Mouse (Mus musculus) frontal cortex, adult (tissue): ENCODE measurements around the gene Auts2.

ENCODE experiments used
- ATAC-seq: cut with Nextera tagmentation; 2 replicates; pipeline ENCODE4 v1.9.2; 2017; ENCODE audit warnings: mild to moderate bottlenecking, moderate library complexity, mixed read lengths; ENCODE audit not compliant: low TSS enrichment

Auts2 gene

DNA sequence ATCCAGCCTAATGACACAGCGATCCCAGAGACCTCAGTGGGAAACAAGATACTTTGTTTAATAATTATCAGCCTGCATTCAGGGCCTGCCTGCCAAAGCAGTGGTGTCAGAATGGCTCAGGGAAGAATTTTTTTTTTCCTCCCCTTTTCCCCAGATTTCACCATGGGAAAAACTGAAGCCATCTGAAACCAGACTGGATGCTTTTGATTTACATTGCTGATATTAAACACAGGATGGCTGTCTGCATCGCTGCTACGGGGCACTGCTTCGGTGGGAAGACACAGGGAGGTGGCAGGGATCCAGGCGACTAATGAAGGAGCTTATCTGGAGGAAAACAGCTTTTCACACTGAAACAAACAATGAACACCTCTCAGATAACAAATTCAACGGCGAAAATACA, 912.6 kb downstream of the Auts2 start:
- ATAC-seq, result no peak

DNA sequence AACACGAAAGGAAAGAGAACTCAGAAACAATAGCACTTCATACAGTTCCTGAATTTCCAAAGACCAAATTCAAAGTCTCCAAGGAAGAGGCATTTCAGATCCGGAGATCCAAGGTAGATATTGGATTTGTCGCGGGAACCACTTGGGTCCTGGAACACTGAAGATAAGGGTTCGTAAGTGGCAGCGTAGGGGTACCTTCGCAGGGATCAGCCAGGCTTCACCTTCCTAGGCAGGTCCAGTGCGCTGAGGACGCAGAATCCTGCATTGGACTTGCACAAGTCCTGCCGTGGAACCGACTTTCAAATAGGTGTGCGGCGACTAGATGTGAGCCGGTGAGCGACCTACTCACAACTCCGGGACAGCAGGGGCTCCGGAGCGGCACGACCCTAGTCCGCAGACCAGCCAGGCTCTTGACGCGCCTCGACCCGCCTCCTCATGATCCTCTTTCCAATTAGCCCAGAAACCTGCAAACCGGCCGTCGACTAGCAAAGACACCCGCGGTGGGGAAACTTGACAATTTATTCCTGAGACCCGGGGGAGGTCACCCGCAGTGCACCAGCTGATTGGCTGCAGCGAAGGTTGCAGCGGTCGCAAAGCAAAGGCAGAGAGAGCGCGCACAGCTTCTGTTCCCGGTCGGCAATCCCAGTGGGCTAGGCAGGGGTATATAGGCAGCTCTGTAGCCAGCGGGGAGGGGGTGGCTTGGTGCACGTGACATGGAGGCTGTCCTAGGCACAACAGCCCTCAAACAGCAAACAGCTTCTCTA, 926.8 kb downstream of the Auts2 start:
- ATAC-seq, result peak; percentile 65

- no peak for ATAC-seq
Observed at GRCm38 (mm10) chr5:131614238-131614637, 928.9 kb downstream of the Auts2 start.

- no peak for ATAC-seq
Observed at GRCm38 (mm10) chr5:131613301-131613700, 929.8 kb downstream of the Auts2 start.

DNA sequence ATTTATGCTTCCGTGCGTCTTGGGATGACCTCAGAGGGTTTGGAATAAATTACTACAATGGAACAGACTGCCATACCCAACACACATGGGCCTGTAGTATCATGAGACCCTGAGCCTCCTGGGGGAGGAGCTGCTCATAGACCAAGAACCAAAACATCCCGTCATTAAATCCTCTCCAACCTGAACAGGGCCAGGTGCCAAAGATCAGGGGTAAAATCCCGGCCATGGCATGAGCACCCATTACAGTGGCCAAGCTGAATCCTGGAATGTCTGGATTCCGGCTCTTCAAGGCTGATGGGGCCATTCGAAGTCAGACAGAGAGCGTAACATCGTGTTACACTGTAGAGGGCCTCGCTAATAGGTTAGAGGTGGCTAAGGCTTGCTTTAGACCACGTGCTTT, 932.4 kb downstream of the Auts2 start:
- ATAC-seq, result no peak

DNA sequence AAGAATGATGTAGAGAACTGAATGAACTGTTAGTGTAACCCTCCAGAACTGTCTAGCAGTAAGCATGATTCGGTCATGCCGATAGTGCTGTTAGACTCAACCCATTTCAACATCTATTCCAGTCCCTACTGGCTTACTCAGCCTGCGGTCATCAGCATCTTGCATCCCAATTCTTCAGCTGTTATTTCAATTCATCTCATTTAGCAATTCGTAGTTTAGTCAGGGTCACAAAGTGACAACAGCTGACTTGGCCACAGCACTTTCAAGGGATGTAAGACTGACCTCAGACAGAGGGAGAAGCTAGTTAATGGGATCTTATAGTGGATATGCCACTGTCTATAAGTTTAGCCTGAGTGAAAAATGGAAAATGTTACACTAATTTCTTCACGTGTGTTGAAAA, 936.4 kb downstream of the Auts2 start:
- ATAC-seq, result no peak

- ATAC-seq, result no peak
Observed at GRCm38 (mm10) chr5:131601934-131602692, 941.0 kb downstream of the Auts2 start.

- peak; percentile 65 for ATAC-seq
Observed at GRCm38 (mm10) chr5:131600325-131601125, 942.6 kb downstream of the Auts2 start.

DNA sequence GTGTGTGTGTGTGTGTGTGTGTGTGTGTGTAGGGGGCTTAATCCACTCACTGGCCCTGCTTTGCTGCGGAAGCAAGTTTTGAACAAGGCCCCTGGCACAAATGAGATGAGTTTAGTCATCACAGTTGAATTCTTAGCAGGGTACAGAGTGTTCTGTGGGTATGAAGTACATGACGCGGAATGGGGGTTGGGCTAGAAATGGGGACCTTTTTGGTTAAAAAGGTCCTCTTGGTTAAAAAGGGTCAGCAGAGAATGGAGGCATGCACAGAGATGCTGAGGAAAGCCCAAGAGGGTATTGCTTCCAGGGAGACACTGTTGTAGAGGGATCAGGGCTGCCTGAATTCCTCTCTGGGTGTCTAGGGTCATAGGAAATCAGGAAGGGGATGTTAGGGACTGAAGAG, 945.6 kb downstream of the Auts2 start:
- ATAC-seq, result no peak

- no peak for ATAC-seq
Observed at GRCm38 (mm10) chr5:131596591-131596990, 946.6 kb downstream of the Auts2 start.

DNA sequence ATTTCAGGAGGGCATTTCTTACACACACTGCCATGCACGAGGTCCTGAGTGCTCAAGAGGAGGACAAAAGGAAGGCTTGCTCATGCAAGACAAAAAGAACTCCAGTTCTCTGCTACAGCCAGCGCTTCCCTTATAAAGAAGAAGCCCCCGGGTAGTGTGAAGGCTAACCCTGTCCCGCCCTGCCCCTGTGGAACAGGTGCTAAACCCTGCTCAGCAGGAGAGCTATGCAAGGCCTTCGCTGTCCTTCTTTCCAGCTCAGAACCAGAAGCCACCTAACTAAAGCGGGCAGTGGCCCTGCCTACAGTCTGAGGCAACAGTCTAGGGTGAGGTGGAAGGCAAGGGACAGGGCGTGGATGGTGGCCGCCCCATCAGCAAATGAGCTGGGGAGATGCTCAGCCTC, 947.4 kb downstream of the Auts2 start:
- no peak for ATAC-seq

- ATAC-seq, result no peak
Observed at GRCm38 (mm10) chr5:131594597-131594996, 948.5 kb downstream of the Auts2 start.

DNA sequence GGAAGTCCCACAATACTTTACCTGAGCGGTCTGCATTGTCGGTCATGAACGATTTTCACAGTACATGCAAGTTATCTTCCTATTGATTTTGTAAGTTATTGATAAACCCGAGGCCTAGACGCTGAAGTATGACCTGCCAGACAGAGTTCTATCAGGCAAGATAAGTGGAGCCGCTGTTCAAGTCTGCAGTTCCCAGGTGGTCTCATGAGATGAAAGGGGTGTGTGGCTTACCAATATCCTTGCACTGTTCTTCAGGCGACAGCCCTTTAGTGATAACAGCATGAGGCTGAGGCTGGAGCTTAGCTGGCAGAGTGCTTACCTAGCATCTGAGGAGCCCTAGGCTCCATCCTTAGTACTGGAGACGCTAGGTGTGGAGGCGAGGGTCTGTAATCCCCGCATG, 949.9 kb downstream of the Auts2 start:
- no peak for ATAC-seq

DNA sequence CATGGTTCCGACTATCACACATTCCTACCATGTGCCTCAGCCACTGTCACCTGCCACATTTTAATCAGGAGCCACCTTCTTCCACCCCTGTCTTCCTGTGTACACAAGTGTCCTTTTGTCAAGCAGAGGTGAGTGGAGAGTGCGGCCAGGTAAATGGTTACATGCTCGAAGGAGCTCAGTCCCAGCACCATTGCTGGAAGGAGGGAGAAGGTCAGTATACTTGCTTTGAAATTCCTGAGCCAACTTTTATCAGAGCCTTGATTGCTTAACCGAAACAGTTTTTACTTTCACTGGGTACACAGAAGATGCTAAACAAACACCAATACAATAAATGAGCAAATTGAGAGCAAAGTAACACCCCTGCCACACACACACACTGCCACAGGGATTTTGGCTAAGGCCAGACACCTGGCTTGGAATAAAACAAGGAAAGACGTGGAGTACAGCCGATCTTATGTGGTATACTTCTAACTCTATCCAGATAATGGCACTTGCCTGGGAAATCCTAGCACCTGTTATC, 953.1 kb downstream of the Auts2 start:
- no peak for ATAC-seq

- ATAC-seq, result no peak
Observed at GRCm38 (mm10) chr5:131586332-131586700, 956.8 kb downstream of the Auts2 start.

DNA sequence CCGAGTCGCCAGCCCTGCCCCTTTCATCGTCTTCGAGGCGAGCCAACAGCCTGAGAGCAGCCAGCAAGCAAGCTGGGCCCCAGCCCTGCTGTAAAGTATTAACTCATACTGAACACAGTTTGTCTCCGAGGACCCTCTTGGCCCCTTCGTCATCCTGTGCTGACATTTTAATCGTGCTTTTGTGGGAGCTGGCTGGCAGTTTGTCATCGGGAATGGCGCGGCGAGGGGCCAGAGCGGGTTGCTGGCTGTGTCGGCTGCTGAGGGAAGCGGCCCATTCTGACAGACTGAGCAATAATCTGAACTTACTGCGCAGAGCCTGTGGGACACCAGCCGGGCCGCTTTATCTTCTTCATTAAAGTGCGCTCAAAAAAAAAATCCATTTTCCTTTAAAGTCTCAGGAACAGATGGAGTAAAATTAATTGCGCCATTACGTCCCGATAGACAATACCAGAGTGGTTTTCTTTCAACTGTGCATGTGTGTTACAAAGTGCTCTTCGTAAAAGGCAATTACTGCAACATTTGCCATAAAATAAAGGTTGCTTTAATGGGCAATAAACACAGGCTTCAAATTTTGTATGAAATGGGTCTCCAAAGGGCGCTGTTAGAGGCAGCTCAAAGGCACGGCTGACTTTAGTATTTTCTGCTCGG, 957.3 kb downstream of the Auts2 start:
- no peak for ATAC-seq

GRCm38 (mm10) chr5:131584260-131585135, 958.6 kb downstream of the Auts2 start:
- peak; percentile 55; the same call in 1 of the 2 replicates for ATAC-seq

GRCm38 (mm10) chr5:131581110-131582050, 961.8 kb downstream of the Auts2 start:
- no peak for ATAC-seq

DNA sequence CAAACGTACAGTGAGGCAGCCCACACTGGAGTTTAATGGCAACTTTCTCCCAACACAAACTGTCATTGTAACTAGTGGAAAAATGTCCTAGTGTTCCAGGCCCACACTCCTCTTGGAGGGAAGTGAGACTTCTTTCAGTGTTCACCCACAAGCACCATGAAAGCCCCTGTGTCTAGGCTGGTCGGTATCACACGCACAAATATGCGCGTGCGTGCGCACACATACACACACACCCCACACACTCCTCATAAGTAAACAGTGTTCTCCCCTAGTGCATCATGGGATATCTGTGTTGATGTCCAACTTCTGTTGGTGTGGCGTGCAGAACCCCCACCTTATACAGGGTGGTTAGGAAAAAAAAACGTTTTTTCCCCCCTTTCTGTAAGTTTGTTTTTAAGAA, 964.4 kb downstream of the Auts2 start:
- no peak for ATAC-seq
